Mouse (Mus musculus): ENCODE measurements around the gene St3gal6. TPM values are rescaled to one million over a fixed set of nuclear protein-coding genes. Genes with fewer than 3 reads are reported as not detected.
"Not testable (repeated sequence)": the region's sequence is repeated elsewhere in the genome, so short reads cannot be mapped to it uniquely, and the experiment has no call there.

Gene St3gal6
- polyA plus RNA-seq, 1 experiment from 2014 or later: 6.7 TPM

GRCm38 (mm10) chr16:58470841-58471240 is 53.2 kb downstream of the St3gal6 start:
- ATAC-seq: no peak
- Histone ChIP-seq H3K9ac (replicated peaks; ENCODE audit: low read depth, low read length) (no peak overlapping the region), H3K4me1 (replicated peaks; ENCODE audit: control insufficient read depth, insufficient read depth, low read length) (no peaks in the 10 kb centered on the region), H3K27me3 (replicated peaks; ENCODE audit: control insufficient read depth, insufficient read depth, low read length) (no peaks in the 10 kb centered on the region), H3K9me3 (ENCODE audit: control insufficient read depth, low read length) (no peaks in the 10 kb centered on the region), H3K4me2 (ENCODE audit: low read length) (no peak overlapping the region), H3K4me3 (replicated peaks; ENCODE audit: low read length) (no peak overlapping the region), H3K36me3 (ENCODE audit: control insufficient read depth, insufficient read depth) (0 out of 2 replicates have a peak, but pooled peaks cover 3% of the 10 kb centered on the region), H3K27ac (ENCODE audit: low read length) (no peak overlapping the region)
- 87% methylated on average over 4 of the region's 4 CpGs for WGBS

GRCm38 (mm10) chr16:58470061-58470460 is 54.0 kb downstream of the St3gal6 start:
- Histone ChIP-seq H3K4me2 (ENCODE audit: low read length) (no peak overlapping the region), H3K9me3 (ENCODE audit: control insufficient read depth, low read length) (no peaks in the 10 kb centered on the region), H3K9ac (replicated peaks; ENCODE audit: low read depth, low read length) (no peak overlapping the region), H3K27ac (ENCODE audit: low read length) (no peak overlapping the region), H3K4me3 (replicated peaks; ENCODE audit: low read length) (no peak overlapping the region), H3K36me3 (ENCODE audit: control insufficient read depth, insufficient read depth) (0 out of 2 replicates have a peak, but pooled peaks cover 3% of the 10 kb centered on the region), H3K4me1 (replicated peaks; ENCODE audit: control insufficient read depth, insufficient read depth, low read length) (no peaks in the 10 kb centered on the region), H3K27me3 (replicated peaks; ENCODE audit: control insufficient read depth, insufficient read depth, low read length) (no peaks in the 10 kb centered on the region)
- 80% methylated on average over 8 of the region's 8 CpGs for WGBS
- no peak for ATAC-seq

GRCm38 (mm10) chr16:58465412-58465811 is 58.6 kb downstream of the St3gal6 start:
- no peak overlapping the region for H3K4me3 ChIP-seq (replicated peaks; ENCODE audit: low read length)
- WGBS: 95% methylated on average over 9 of the region's 9 CpGs
- H3K36me3 ChIP-seq (ENCODE audit: control insufficient read depth, insufficient read depth): peaks cover 5% of the 10 kb centered on the region; the same call in 1 of the 2 replicates
- no peak overlapping the region for H3K27ac ChIP-seq (ENCODE audit: low read length)
- H3K27me3 ChIP-seq (replicated peaks; ENCODE audit: control insufficient read depth, insufficient read depth, low read length): no peaks in the 10 kb centered on the region
- H3K4me1 ChIP-seq (replicated peaks; ENCODE audit: control insufficient read depth, insufficient read depth, low read length): no peaks in the 10 kb centered on the region
- H3K9ac ChIP-seq (replicated peaks; ENCODE audit: low read depth, low read length): no peak overlapping the region
- no peak for ATAC-seq
- no peaks in the 10 kb centered on the region for H3K9me3 ChIP-seq (ENCODE audit: control insufficient read depth, low read length)
- no peak overlapping the region for H3K4me2 ChIP-seq (ENCODE audit: low read length)

- Histone ChIP-seq H3K4me2 (ENCODE audit: low read length) (no peak overlapping the region), H3K9me3 (ENCODE audit: control insufficient read depth, low read length) (no peaks in the 10 kb centered on the region), H3K27me3 (replicated peaks; ENCODE audit: control insufficient read depth, insufficient read depth, low read length) (no peaks in the 10 kb centered on the region), H3K4me3 (replicated peaks; ENCODE audit: low read length) (no peak overlapping the region), H3K36me3 (ENCODE audit: control insufficient read depth, insufficient read depth) (peaks cover 5% of the 10 kb centered on the region; the same call in 1 of the 2 replicates), H3K4me1 (replicated peaks; ENCODE audit: control insufficient read depth, insufficient read depth, low read length) (no peaks in the 10 kb centered on the region), H3K27ac (ENCODE audit: low read length) (no peak overlapping the region), H3K9ac (replicated peaks; ENCODE audit: low read depth, low read length) (no peak overlapping the region)
- WGBS: 93% methylated on average over 14 of the region's 14 CpGs
- no peak for ATAC-seq
Measured at GRCm38 (mm10) chr16:58464051-58464450, 60.0 kb downstream of the St3gal6 start.

- Histone ChIP-seq H3K4me3 (replicated peaks; ENCODE audit: low read length) (no peak overlapping the region), H3K9ac (replicated peaks; ENCODE audit: low read depth, low read length) (no peak overlapping the region), H3K4me2 (ENCODE audit: low read length) (no peak overlapping the region), H3K27ac (ENCODE audit: low read length) (no peak overlapping the region), H3K9me3 (ENCODE audit: control insufficient read depth, low read length) (no peaks in the 10 kb centered on the region), H3K4me1 (replicated peaks; ENCODE audit: control insufficient read depth, insufficient read depth, low read length) (no peaks in the 10 kb centered on the region), H3K36me3 (ENCODE audit: control insufficient read depth, insufficient read depth) (peaks cover 5% of the 10 kb centered on the region; the same call in 1 of the 2 replicates), H3K27me3 (replicated peaks; ENCODE audit: control insufficient read depth, insufficient read depth, low read length) (no peaks in the 10 kb centered on the region)
- no peak for ATAC-seq
- 97% methylated on average over 2 of the region's 2 CpGs for WGBS
Measured at GRCm38 (mm10) chr16:58462519-58462918, 61.5 kb downstream of the St3gal6 start.

GRCm38 (mm10) chr16:58461856-58462518 is 62.1 kb downstream of the St3gal6 start:
- Histone ChIP-seq H3K4me3 (replicated peaks; ENCODE audit: low read length) (no peak overlapping the region), H3K27me3 (replicated peaks; ENCODE audit: control insufficient read depth, insufficient read depth, low read length) (no peaks in the 10 kb centered on the region), H3K4me1 (replicated peaks; ENCODE audit: control insufficient read depth, insufficient read depth, low read length) (no peaks in the 10 kb centered on the region), H3K27ac (ENCODE audit: low read length) (no peak overlapping the region), H3K9me3 (ENCODE audit: control insufficient read depth, low read length) (no peaks in the 10 kb centered on the region), H3K36me3 (ENCODE audit: control insufficient read depth, insufficient read depth) (peaks cover 5% of the 10 kb centered on the region; the same call in 1 of the 2 replicates), H3K9ac (replicated peaks; ENCODE audit: low read depth, low read length) (no peak overlapping the region), H3K4me2 (ENCODE audit: low read length) (no peak overlapping the region)
- no peak for ATAC-seq
- 98% methylated on average over 2 of the region's 2 CpGs for WGBS

- no peaks in the 10 kb centered on the region for H3K27me3 ChIP-seq (replicated peaks; ENCODE audit: control insufficient read depth, insufficient read depth, low read length)
- peaks cover 5% of the 10 kb centered on the region; the same call in 1 of the 2 replicates for H3K36me3 ChIP-seq (ENCODE audit: control insufficient read depth, insufficient read depth)
- no peak for ATAC-seq
- no peaks in the 10 kb centered on the region for H3K9me3 ChIP-seq (ENCODE audit: control insufficient read depth, low read length)
- WGBS: 91% methylated on average over 10 of the region's 10 CpGs
- H3K4me2 ChIP-seq (ENCODE audit: low read length): no peak overlapping the region
- no peak overlapping the region for H3K9ac ChIP-seq (replicated peaks; ENCODE audit: low read depth, low read length)
- no peak overlapping the region for H3K27ac ChIP-seq (ENCODE audit: low read length)
- no peaks in the 10 kb centered on the region for H3K4me1 ChIP-seq (replicated peaks; ENCODE audit: control insufficient read depth, insufficient read depth, low read length)
- no peak overlapping the region for H3K4me3 ChIP-seq (replicated peaks; ENCODE audit: low read length)
Measured at GRCm38 (mm10) chr16:58460386-58460785, 63.7 kb downstream of the St3gal6 start.

- not testable (repeated sequence) for H3K9me3 ChIP-seq (ENCODE audit: control insufficient read depth, low read length); H3K4me2 ChIP-seq (ENCODE audit: low read length); H3K27me3 ChIP-seq (replicated peaks; ENCODE audit: control insufficient read depth, insufficient read depth, low read length); H3K36me3 ChIP-seq (ENCODE audit: control insufficient read depth, insufficient read depth); H3K27ac ChIP-seq (ENCODE audit: low read length); H3K4me1 ChIP-seq (replicated peaks; ENCODE audit: control insufficient read depth, insufficient read depth, low read length); H3K9ac ChIP-seq (replicated peaks; ENCODE audit: low read depth, low read length); H3K4me3 ChIP-seq (replicated peaks; ENCODE audit: low read length); ATAC-seq
- 72% methylated on average over 3 of the region's 3 CpGs for WGBS
Measured at GRCm38 (mm10) chr16:58459966-58460365, 64.1 kb downstream of the St3gal6 start.

GRCm38 (mm10) chr16:58456991-58457390 is 67.1 kb downstream of the St3gal6 start:
- Histone ChIP-seq H3K27me3 (replicated peaks; ENCODE audit: control insufficient read depth, insufficient read depth, low read length) (no peaks in the 10 kb centered on the region), H3K27ac (ENCODE audit: low read length) (no peak overlapping the region), H3K4me3 (replicated peaks; ENCODE audit: low read length) (no peak overlapping the region), H3K36me3 (ENCODE audit: control insufficient read depth, insufficient read depth) (no peaks in the 10 kb centered on the region), H3K9me3 (ENCODE audit: control insufficient read depth, low read length) (no peaks in the 10 kb centered on the region), H3K4me2 (ENCODE audit: low read length) (no peak overlapping the region), H3K9ac (replicated peaks; ENCODE audit: low read depth, low read length) (no peak overlapping the region), H3K4me1 (replicated peaks; ENCODE audit: control insufficient read depth, insufficient read depth, low read length) (no peaks in the 10 kb centered on the region)
- 87% methylated on average over 6 of the region's 6 CpGs for WGBS
- ATAC-seq: no peak
